Mouse (Mus musculus): ENCODE results near the gene Hkdc1. TPM values are rescaled to one million over a fixed set of nuclear protein-coding genes. Genes with fewer than 3 reads are reported as not detected.

The Hkdc1 gene
- polyA plus RNA-seq, 1 experiment from 2014 or later, result 0.12 TPM

DNA sequence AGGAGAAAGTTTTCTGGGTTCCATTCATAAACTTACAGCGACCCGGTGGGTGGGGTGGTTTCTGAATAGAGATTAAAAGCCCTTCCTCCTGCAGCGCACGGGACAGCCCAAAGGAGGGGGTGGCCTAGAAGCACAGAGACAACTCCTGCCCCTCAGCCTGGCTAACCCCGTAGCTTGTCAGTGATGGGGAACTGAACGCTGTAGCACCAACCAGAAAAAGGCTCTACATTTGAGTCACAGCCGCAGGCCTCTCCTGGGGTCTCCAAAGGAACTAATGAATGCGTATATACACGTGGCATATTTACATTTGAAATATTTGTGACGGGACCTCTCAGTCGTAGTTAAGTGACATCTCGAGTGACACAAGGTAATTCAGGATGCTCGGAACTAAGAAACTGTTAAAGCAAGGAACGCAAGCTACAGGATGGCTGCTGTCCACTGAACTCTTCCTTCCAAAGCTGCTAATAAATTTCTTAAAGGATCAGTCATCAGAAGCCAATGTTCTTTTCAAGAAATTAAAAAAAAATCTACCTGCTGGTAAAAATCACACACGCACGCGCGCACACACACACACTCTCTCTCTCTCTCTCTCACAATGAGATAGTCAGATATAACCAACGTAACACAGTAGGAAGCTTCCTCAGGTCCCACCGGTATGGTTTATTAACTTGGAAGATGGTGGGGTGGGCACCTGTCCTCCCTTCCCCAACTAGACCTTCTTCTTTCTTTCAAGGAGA lies 87.4 kb downstream of the Hkdc1 start:
- no peaks in the 10 kb centered on the region for H3K9me3 ChIP-seq
- peaks cover 71% of the 10 kb centered on the region for H3K4me1 ChIP-seq
- 45% methylated on average over 20 of the region's 20 CpGs for WGBS

DNA sequence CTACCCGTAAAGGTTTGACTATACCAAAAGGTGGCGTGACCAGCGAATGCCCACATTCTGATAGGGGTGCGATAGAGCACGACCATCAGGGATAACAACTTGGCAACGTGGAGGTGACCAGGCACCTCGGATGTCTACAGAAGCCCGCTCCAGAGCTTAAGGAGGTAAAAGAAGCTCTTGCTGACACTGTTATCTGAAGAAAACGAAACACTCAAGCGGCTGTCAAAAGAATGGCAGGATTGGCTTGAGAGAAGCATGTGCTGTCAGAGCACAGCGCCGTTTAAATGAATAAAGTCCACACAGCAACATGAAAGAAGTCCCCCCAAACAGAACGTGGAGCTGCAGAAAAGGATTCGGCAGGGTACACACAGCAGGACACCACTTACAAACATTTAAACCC lies 89.0 kb downstream of the Hkdc1 start:
- no peaks in the 10 kb centered on the region for H3K9me3 ChIP-seq
- no peak for DNase-seq (ENCODE audit: extremely low spot score, low spot score)
- H3K27me3 ChIP-seq (ENCODE audit: poor library complexity, severe bottlenecking), result peaks cover 2% of the 10 kb centered on the region; the same call in 1 of the 2 replicates
- no peak overlapping the region for H3K27ac ChIP-seq
- H3K4me3 ChIP-seq, result no peak overlapping the region
- H3K36me3 ChIP-seq (replicated peaks), result no peaks in the 10 kb centered on the region
- WGBS, result 77% methylated on average over 14 of the region's 14 CpGs
- H3K4me1 ChIP-seq, result peaks cover 58% of the 10 kb centered on the region

More for the DNA sequence above, 87.4 kb downstream of the Hkdc1 start:
- no peak for DNase-seq (ENCODE audit: extremely low spot score, low spot score)
- Histone ChIP-seq H3K27ac (no peak overlapping the region), H3K27me3 (ENCODE audit: poor library complexity, severe bottlenecking) (peaks cover 13% of the 10 kb centered on the region), H3K36me3 (replicated peaks) (no peaks in the 10 kb centered on the region), H3K4me3 (no peak overlapping the region)

Other genes with a start within 250 kb of the Hkdc1 start
- 20.3 and 21.9 TPM in 2 replicates for gene Tspan15, start 191.2 kb downstream of the Hkdc1 start, polyA plus RNA-seq (2016; fragmentation: Nextera tagmentation; extraction: Ambion mirVana)
- not detected in 2 replicates for gene Tacr2, start 170.1 kb downstream of the Hkdc1 start, polyA plus RNA-seq (2016; fragmentation: Nextera tagmentation; extraction: Ambion mirVana)
- 29.4 and 30.0 TPM in 2 replicates for gene Hk1, start 42.6 kb downstream of the Hkdc1 start, polyA plus RNA-seq (2016; fragmentation: Nextera tagmentation; extraction: Ambion mirVana)
- gene 4930507D05Rik, start 27.0 kb upstream of the Hkdc1 start, polyA plus RNA-seq (2016; fragmentation: Nextera tagmentation; extraction: Ambion mirVana), result 0.64 and 0.69 TPM in 2 replicates
- gene Supv3l1, start 27.2 kb upstream of the Hkdc1 start, polyA plus RNA-seq (2016; fragmentation: Nextera tagmentation; extraction: Ambion mirVana), result 30.2 and 33.4 TPM in 2 replicates
- gene Vps26a, start 64.3 kb upstream of the Hkdc1 start, polyA plus RNA-seq (2016; fragmentation: Nextera tagmentation; extraction: Ambion mirVana), result 93.4 and 96.5 TPM in 2 replicates
- 2.3 and 3.0 TPM in 2 replicates for gene Srgn, start 105.0 kb upstream of the Hkdc1 start, polyA plus RNA-seq (2016; fragmentation: Nextera tagmentation; extraction: Ambion mirVana)
- gene Kif1bp, start 156.0 kb upstream of the Hkdc1 start, polyA plus RNA-seq (2016; fragmentation: Nextera tagmentation; extraction: Ambion mirVana), result 32.6 and 32.8 TPM in 2 replicates
- 40.6 TPM in 2 replicates for gene Ddx21, start 179.8 kb upstream of the Hkdc1 start, polyA plus RNA-seq (2016; fragmentation: Nextera tagmentation; extraction: Ambion mirVana)
- 110 and 113 TPM in 2 replicates for gene Ddx50, start 228.7 kb upstream of the Hkdc1 start, polyA plus RNA-seq (2016; fragmentation: Nextera tagmentation; extraction: Ambion mirVana)